Mouse (Mus musculus): ENCODE measurements around the gene Pip4p1.

GRCm38 (mm10) chr14:50955487-50955886 is 24.8 kb upstream of the Pip4p1 start:
- TF ChIP-seq TAL1 (conservative IDR thresholded peaks at IDR 0.05; ENCODE audit: low read depth, low read length) (no peak), CTCF (IDR thresholded peaks at IDR 0.05; ENCODE audit: low read depth, low read length) (no peak), GATA2 (IDR thresholded peaks at IDR 0.05; ENCODE audit: borderline replicate concordance, low read depth, low read length) (no peak)
